Mouse (Mus musculus): ENCODE results near the gene Mid1. TPM values are rescaled to one million over a fixed set of nuclear protein-coding genes. Genes with fewer than 3 reads are reported as not detected.

Gene Mid1
- polyA plus RNA-seq, 1 experiment from 2014 or later, result 6.1 TPM

Other genes starting within 250 kb of the Mid1 start
- gene 4933400A11Rik, start 94.4 kb downstream of the Mid1 start, polyA plus RNA-seq (2014; fragmentation: Nextera tagmentation; extraction: Ambion mirVana), result not detected in 2 replicates

Data from hindbrain, embryonic 14.5 days (tissue).